Mouse (Mus musculus) hindbrain, embryonic 13.5 days (tissue): ENCODE data around the gene Atxn7l1. TPM values are rescaled to one million over a fixed set of nuclear protein-coding genes. Genes with fewer than 3 reads are reported as not detected.
A peak's percentile ranks its signal among the peaks of the same experiment; 100 is the strongest.

Experiments used
- ATAC-seq: fragments of 200-750 bp; cut with Nextera tagmentation; 2 replicates; pipeline ENCODE4 v1.8.0; 2017; ENCODE audit warnings: moderate TSS enrichment; ENCODE audit not compliant: low FRiP score
- H3K27ac ChIP-seq: fragments of 300-500 bp; sonication (generic); 2 replicates; pipeline ENCODE4 v1.5.1; 2015; ENCODE audit warnings: inconsistent platforms, mild to moderate bottlenecking, moderate library complexity
- H3K27me3 ChIP-seq: fragments of 300-500 bp; sonication (generic); 2 replicates; pipeline ENCODE4 v1.6.1; 2015; ENCODE audit warnings: mild to moderate bottlenecking, inconsistent platforms
- H3K36me3 ChIP-seq: fragments of 300-500 bp; sonication (generic); 2 replicates; pipeline ENCODE4 v1.6.1; 2015; ENCODE audit warnings: mild to moderate bottlenecking, inconsistent platforms
- H3K4me1 ChIP-seq: fragments of 300-500 bp; sonication (generic); replicated peaks from 2 replicates; pipeline ENCODE4 v1.6.1; 2015; ENCODE audit warnings: inconsistent platforms
- H3K4me2 ChIP-seq: fragments of 300-500 bp; sonication (generic); 2 replicates; pipeline ENCODE4 v1.6.1; 2015; ENCODE audit warnings: inconsistent platforms, mild to moderate bottlenecking, moderate library complexity
- H3K4me3 ChIP-seq: fragments of 300-500 bp; sonication (generic); 2 replicates; pipeline ENCODE4 v1.5.1; 2015; ENCODE audit warnings: mild to moderate bottlenecking, inconsistent platforms
- H3K9ac ChIP-seq: fragments of 300-500 bp; sonication (generic); 2 replicates; pipeline ENCODE4 v1.6.1; 2015; ENCODE audit warnings: mild to moderate bottlenecking, inconsistent platforms
- H3K9me3 ChIP-seq: fragments of 300-500 bp; sonication (generic); 2 replicates; pipeline ENCODE4 v1.6.1; 2016; ENCODE audit warnings: inconsistent platforms
- WGBS: fragments of 180-500 bp; shearing (Covaris S2); methylation state at CpG from one replicate; pipeline ENCODE4 v1.1.7; 2015; 5-methylcytosine and 5-hydroxymethylcytosine counted together
- polyA plus RNA-seq: library from polyadenylated mRNA; unstranded; fragments of >200 nt; fragmentation: Nextera tagmentation; extraction: Ambion mirVana; gene quantifications from 2 replicates; pipeline ENCODE4 v1.2.1, GENCODE M21; 2015

Atxn7l1 gene
- polyA plus RNA-seq, 1 experiment from 2014 or later = 22.4 TPM

GRCm38 (mm10) chr12:33174171-33174570, 26.7 kb downstream of the Atxn7l1 start:
- Histone ChIP-seq H3K4me2 (no peak overlapping the region), H3K27ac (no peak overlapping the region), H3K4me1 (peaks cover 33% of the 10 kb centered on the region), H3K36me3 (no peaks in the 10 kb centered on the region; the same call in 1 of the 2 replicates), H3K27me3 (no peaks in the 10 kb centered on the region), H3K4me3 (no peak overlapping the region), H3K9ac (no peak overlapping the region), H3K9me3 (no peaks in the 10 kb centered on the region)
- WGBS = 76% methylated on average over 7 of the region's 7 CpGs
- ATAC-seq = no peak

- no peak overlapping the region for H3K9ac ChIP-seq
- no peaks in the 10 kb centered on the region for H3K9me3 ChIP-seq
- WGBS = 58% methylated on average over 10 of the region's 10 CpGs
- ATAC-seq = peak; percentile 30; the same call in 1 of the 2 replicates
- H3K4me3 ChIP-seq = no peak overlapping the region
- H3K4me2 ChIP-seq = no peak overlapping the region
- no peak overlapping the region for H3K27ac ChIP-seq
- no peaks in the 10 kb centered on the region for H3K27me3 ChIP-seq
- H3K36me3 ChIP-seq = no peaks in the 10 kb centered on the region; the same call in 1 of the 2 replicates
- peaks cover 33% of the 10 kb centered on the region for H3K4me1 ChIP-seq
Observed at GRCm38 (mm10) chr12:33174675-33175357, 27.3 kb downstream of the Atxn7l1 start.

DNA sequence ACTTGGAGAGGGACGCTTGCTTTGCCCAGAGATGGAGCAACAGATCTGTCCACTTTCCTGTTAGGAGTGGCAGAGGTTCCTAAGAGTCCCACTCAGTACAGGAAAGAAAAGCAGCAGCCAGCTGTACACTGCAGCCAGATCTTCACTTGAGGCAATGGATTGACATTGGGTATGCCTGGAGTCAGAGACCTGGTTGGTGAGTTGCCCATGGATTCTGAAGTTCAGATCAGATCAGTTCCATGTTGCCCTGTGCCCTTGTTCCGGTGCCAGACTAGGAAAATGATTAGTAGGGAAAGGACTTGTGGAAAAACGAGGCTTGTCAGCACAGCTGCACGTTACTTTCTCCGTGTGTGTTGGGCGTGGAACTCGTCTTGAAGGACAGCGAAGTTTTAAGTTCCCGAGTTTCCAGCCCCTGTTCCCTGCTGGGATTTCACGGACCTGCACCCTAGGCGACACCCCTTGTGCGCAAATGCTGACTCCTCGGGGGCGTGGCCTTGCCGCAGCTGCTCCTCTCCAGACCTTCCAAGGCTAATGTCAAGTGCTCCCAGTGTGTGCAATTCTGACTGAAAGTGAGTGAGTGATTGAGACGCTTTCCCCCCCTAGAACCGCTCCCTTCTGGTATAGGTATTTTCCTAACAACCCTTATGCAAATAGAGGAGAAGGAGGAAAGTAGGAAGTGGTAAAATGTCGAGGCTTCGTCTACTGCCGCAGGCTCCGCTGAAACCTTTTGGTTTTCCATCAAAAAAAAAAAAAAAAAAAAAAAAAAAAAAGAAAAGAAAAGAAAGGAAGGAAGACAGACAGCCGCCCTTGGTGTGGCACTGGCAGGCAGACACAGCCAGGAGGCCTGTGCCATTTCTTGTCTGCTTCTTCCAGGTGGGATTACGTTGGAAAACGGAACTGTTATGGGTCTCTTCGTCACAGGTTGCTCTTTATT, 28.4 kb downstream of the Atxn7l1 start:
- Histone ChIP-seq H3K27ac (peak overlapping the region; percentile 26; the same call in 1 of the 2 replicates), H3K36me3 (no peaks in the 10 kb centered on the region; the same call in 1 of the 2 replicates), H3K4me3 (peak overlapping the region; percentile 24), H3K4me2 (peak overlapping the region; percentile 53), H3K4me1 (peaks cover 33% of the 10 kb centered on the region), H3K9ac (peak overlapping the region; percentile 11; the same call in 1 of the 2 replicates), H3K27me3 (no peaks in the 10 kb centered on the region), H3K9me3 (no peaks in the 10 kb centered on the region)
- 7% methylated on average over 25 of the region's 25 CpGs for WGBS
- 0 out of 2 replicates have a peak, but pooled peaks have one; percentile 14 for ATAC-seq

- 0 out of 2 replicates have a peak, but pooled peaks have one; percentile 4 for ATAC-seq
- H3K36me3 ChIP-seq = no peaks in the 10 kb centered on the region; the same call in 1 of the 2 replicates
- 13% methylated on average over 5 of the region's 5 CpGs for WGBS
- H3K9me3 ChIP-seq = no peaks in the 10 kb centered on the region
- H3K4me2 ChIP-seq = peak overlapping the region; percentile 53
- peak overlapping the region; percentile 24; the same call in 1 of the 2 replicates for H3K4me3 ChIP-seq
- peak overlapping the region; percentile 19; the same call in 1 of the 2 replicates for H3K27ac ChIP-seq
- no peaks in the 10 kb centered on the region for H3K27me3 ChIP-seq
- 0 out of 2 replicates have a peak overlapping the region, but pooled peaks have one; percentile 6 for H3K9ac ChIP-seq
- H3K4me1 ChIP-seq = peaks cover 33% of the 10 kb centered on the region
Observed at GRCm38 (mm10) chr12:33176555-33176900, 29.0 kb downstream of the Atxn7l1 start.

DNA sequence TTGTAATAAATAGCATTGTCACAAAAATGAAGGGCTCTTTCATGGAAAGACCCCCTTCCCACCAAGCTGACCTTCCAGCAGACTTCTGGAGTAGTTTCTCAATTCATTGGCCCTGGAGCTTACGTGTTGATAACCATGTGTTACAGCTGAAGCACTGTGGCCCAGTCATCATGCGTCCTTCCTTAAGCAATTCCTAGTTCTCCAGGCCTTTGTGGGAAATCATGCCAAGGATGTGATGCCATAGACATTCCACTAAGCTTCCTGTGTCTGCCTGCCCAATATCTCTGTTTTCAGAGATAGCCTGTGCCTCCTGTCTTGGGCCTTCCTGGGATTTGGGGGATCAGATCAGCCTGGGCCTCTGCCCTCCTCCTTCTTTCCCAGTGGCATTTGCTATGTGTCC, 32.9 kb downstream of the Atxn7l1 start:
- H3K4me1 ChIP-seq = peaks cover 34% of the 10 kb centered on the region
- H3K27me3 ChIP-seq = no peaks in the 10 kb centered on the region
- H3K4me2 ChIP-seq = no peak overlapping the region
- H3K27ac ChIP-seq = no peak overlapping the region
- no peak for ATAC-seq
- H3K9me3 ChIP-seq = no peaks in the 10 kb centered on the region
- WGBS = 89% methylated on average over 2 of the region's 2 CpGs
- no peak overlapping the region for H3K4me3 ChIP-seq
- no peaks in the 10 kb centered on the region for H3K36me3 ChIP-seq
- H3K9ac ChIP-seq = no peak overlapping the region

DNA sequence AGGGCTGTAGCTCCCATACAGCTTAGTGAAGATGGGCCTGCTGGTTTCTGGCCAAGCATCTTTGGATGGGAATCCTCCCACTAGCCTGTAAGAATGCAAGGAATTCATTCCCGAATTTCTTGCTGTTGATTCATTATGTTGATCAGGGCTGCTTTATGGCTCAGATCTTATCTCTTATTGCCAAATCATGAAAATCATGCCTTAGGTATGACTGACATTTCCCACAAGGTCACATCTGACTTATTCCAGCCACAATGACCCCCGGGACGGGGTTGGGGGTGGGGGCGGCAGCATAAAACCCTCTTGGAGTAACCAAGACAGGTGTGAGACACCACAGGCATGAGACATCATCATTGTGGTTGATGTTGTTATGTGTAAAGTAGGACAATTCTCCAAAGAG, 34.4 kb downstream of the Atxn7l1 start:
- H3K9me3 ChIP-seq = no peaks in the 10 kb centered on the region
- no peak overlapping the region for H3K4me3 ChIP-seq
- H3K27ac ChIP-seq = no peak overlapping the region
- H3K4me2 ChIP-seq = no peak overlapping the region
- H3K36me3 ChIP-seq = no peaks in the 10 kb centered on the region
- H3K4me1 ChIP-seq = peaks cover 20% of the 10 kb centered on the region
- no peak overlapping the region for H3K9ac ChIP-seq
- no peaks in the 10 kb centered on the region for H3K27me3 ChIP-seq
- 95% methylated on average over 4 of the region's 4 CpGs for WGBS
- no peak for ATAC-seq

DNA sequence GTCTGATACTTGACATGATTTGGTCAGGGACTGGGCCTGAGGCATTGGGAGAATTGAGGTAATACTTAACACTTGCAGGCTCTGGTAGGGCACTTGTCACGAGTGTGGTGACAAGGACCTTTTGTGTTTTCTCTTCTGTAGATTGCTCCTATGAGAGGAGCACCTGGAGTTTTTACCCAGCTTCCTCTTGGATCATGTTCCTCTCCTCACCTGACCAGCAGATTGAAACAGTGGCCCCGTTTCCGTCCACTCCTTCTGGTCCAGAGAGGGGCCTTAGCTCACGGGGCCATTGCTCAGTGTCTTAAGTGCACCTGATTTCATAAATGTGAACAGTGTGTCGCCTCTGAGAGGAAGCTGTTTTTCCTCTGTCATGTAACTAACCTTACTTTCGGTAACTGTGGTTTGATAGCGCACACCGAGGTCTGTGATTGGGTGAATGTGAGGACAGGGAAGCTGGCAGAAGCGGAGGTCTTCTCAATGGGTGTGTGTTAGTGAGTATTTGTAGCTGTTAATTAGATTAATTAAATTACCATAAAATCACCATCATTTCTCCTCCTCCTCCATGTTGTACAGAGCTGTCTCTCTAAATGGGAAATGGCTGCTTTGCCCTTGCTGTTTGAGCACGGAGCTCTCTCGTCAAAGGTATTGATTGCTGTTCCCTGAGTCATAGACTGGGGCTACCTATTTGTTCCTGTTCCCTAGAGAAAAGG, 35.1 kb downstream of the Atxn7l1 start:
- ATAC-seq = peak; percentile 60; the same call in 1 of the 2 replicates
- no peaks in the 10 kb centered on the region for H3K36me3 ChIP-seq
- H3K27me3 ChIP-seq = no peaks in the 10 kb centered on the region
- WGBS = 72% methylated on average over 11 of the region's 11 CpGs
- H3K4me3 ChIP-seq = no peak overlapping the region
- no peaks in the 10 kb centered on the region for H3K9me3 ChIP-seq
- H3K9ac ChIP-seq = no peak overlapping the region; the same call in 1 of the 2 replicates
- H3K4me2 ChIP-seq = 0 out of 2 replicates have a peak overlapping the region, but pooled peaks have one; percentile 6
- peaks cover 21% of the 10 kb centered on the region for H3K4me1 ChIP-seq
- no peak overlapping the region for H3K27ac ChIP-seq

DNA sequence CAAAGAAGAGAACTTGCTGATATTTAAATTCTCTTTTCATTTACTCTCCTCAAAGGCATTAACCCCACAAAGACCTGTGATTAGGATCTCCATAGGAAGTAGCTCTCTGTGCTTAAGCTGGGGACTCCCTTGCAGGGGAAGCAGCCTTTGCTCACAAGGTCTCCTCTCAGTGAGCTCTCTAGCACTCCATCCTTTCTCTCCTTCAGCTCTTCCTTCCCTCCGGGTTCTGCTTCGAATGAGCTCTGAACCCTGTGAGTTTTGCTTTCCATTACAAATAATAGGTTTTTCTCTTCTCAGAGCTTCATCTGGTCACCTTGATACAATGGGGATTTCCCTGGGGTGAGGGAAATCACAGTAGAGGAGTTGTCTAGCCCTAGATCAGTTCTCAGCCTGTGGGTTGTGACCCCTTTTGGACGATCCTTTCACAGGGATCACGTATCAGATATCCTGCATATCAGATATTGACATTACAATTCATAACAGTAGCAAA, 35.7 kb downstream of the Atxn7l1 start:
- Histone ChIP-seq H3K4me1 (peaks cover 24% of the 10 kb centered on the region), H3K9ac (no peak overlapping the region; the same call in 1 of the 2 replicates), H3K4me3 (no peak overlapping the region), H3K4me2 (0 out of 2 replicates have a peak overlapping the region, but pooled peaks have one; percentile 6), H3K27ac (no peak overlapping the region), H3K36me3 (no peaks in the 10 kb centered on the region), H3K27me3 (no peaks in the 10 kb centered on the region), H3K9me3 (no peaks in the 10 kb centered on the region)
- 65% methylated on average over 4 of the region's 4 CpGs for WGBS
- ATAC-seq = no peak

DNA sequence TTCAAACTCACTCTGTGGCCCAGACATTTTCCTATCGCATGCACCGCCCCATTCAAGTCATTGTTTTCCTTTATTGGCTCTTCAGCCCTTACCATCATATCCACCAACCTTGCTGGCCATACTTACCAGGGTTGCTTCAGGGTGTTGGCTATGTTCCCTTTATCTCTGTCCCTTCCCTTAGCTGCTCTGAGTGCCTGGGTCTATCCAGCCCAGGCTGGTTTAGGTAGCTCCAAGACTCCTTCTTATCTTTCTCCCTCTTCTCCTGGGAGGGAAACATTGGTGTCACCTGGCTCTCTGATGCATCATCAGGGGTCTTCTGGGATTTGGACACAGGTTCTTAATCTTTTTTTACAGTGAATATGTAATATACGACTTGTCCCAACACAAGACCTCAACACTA, 36.6 kb downstream of the Atxn7l1 start:
- no peak for ATAC-seq
- 100% methylated on average over 3 of the region's 3 CpGs for WGBS

GRCm38 (mm10) chr12:33185046-33185445, 37.6 kb downstream of the Atxn7l1 start:
- H3K4me3 ChIP-seq = no peak overlapping the region
- no peak for ATAC-seq
- 69% methylated on average over 6 of the region's 6 CpGs for WGBS
- peaks cover 24% of the 10 kb centered on the region for H3K4me1 ChIP-seq
- H3K27ac ChIP-seq = no peak overlapping the region
- H3K36me3 ChIP-seq = no peaks in the 10 kb centered on the region
- no peak overlapping the region for H3K4me2 ChIP-seq
- no peaks in the 10 kb centered on the region for H3K27me3 ChIP-seq
- H3K9ac ChIP-seq = no peak overlapping the region
- no peaks in the 10 kb centered on the region for H3K9me3 ChIP-seq

More for the DNA sequence above, 36.6 kb downstream of the Atxn7l1 start:
- Histone ChIP-seq H3K27me3 (no peaks in the 10 kb centered on the region), H3K4me1 (peaks cover 24% of the 10 kb centered on the region), H3K9me3 (no peaks in the 10 kb centered on the region), H3K9ac (no peak overlapping the region), H3K36me3 (no peaks in the 10 kb centered on the region), H3K27ac (no peak overlapping the region), H3K4me3 (no peak overlapping the region), H3K4me2 (no peak overlapping the region)

DNA sequence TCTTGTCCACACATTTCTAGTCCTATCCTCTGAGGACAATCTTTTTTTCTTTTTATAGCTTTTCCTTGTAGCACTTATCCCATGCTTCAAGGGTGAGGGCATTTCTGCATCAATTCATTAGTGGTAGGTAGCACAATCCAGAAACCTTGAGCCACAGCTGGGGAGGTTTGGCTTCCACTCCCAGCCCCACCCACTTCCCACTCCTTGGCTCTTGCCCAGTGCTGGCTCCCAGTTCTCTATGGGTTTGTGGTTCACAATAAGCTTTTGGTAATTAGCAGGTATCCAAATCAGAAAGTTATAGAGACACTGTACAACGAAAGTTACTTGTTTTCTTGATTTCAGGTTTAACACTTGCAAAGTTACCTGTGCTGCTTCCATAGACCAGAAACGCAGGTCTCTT, 38.8 kb downstream of the Atxn7l1 start:
- Histone ChIP-seq H3K27me3 (no peaks in the 10 kb centered on the region), H3K4me3 (no peak overlapping the region), H3K27ac (no peak overlapping the region), H3K36me3 (no peaks in the 10 kb centered on the region), H3K9me3 (no peaks in the 10 kb centered on the region), H3K4me1 (peaks cover 31% of the 10 kb centered on the region), H3K4me2 (no peak overlapping the region), H3K9ac (no peak overlapping the region)
- no peak for ATAC-seq
- 96% methylated on average over 2 of the region's 2 CpGs for WGBS
